Mouse (Mus musculus) lung, postnatal 0 days (tissue): Measurements from ENCODE around the gene Fstl4.

Source experiments
- CTCF ChIP-seq: IDR thresholded peaks from 2 replicates; pipeline ENCODE4 v1.5.1; 2016; ENCODE audit warnings: antibody characterized with exemption, mild to moderate bottlenecking
- EP300 ChIP-seq: IDR thresholded peaks from 2 replicates; pipeline ENCODE4 v1.6.1; 2016; ENCODE audit warnings: antibody characterized with exemption, mild to moderate bottlenecking, control low read depth

DNA sequence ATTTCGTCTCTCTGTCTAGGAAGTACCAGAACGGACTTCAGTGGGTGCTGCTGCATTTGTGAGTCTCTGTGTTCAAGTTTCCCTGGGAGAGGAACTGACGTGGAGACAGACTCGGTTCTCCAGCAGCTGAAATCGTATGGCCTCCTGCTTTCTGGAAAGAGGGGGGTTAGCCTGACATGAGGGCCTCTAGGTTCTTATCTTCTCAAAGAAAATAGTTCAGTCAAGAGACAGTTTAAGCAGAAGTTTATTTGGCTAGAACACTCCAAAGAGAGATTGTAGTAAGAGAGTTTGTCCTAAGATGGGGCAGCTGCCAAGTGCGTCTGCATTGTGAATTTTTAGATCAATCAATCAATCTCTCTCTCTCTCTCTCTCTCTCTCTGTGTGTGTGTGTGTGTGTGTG is 362.2 kb downstream of the Fstl4 start:
- no peak for TF ChIP-seq CTCF
- no peak for TF ChIP-seq EP300
